Mouse (Mus musculus): ENCODE results near the gene Sec24d. TPM values are rescaled to one million over a fixed set of nuclear protein-coding genes. Genes with fewer than 3 reads are reported as not detected.

The Sec24d gene
- total and polyA plus RNA-seq, 2 experiments from 2014 or later, result 11.2 to 24.6 TPM

GRCm38 (mm10) chr3:123284284-123284683 is 17.0 kb downstream of the Sec24d start:
- Histone ChIP-seq H3K9ac (replicated peaks; ENCODE audit: low read length, poor library complexity, severe bottlenecking) (no peak overlapping the region), H3K4me2 (ENCODE audit: low read depth, low read length, poor library complexity, severe bottlenecking) (no peak overlapping the region), H3K9me3 (ENCODE audit: low read length) (no peaks in the 10 kb centered on the region), H3K27ac (ENCODE audit: low read depth, low read length) (no peak overlapping the region), H3K4me3 (ENCODE audit: low read depth, low read length) (no peak overlapping the region), H3K36me3 (ENCODE audit: insufficient read depth, low read length) (peaks cover 3% of the 10 kb centered on the region), H3K4me1 (ENCODE audit: insufficient read depth, low read length) (no peaks in the 10 kb centered on the region), H3K27me3 (ENCODE audit: insufficient read depth, low read length) (no peaks in the 10 kb centered on the region)
- TF ChIP-seq CTCF (IDR thresholded peaks at IDR 0.05), result no peak
- WGBS, result 96% methylated on average over 5 of the region's 5 CpGs
- no peak for DNase-seq (ENCODE audit: low spot score)
- no peak for ATAC-seq (ENCODE audit: low FRiP score)

GRCm38 (mm10) chr3:123285649-123286048 is 18.4 kb downstream of the Sec24d start:
- H3K4me2 ChIP-seq (ENCODE audit: low read depth, low read length, poor library complexity, severe bottlenecking), result no peak overlapping the region
- no peak overlapping the region for H3K4me3 ChIP-seq (ENCODE audit: low read depth, low read length)
- DNase-seq (ENCODE audit: low spot score) (no peak), ATAC-seq (ENCODE audit: low FRiP score) (no peak)
- TF ChIP-seq CTCF (IDR thresholded peaks at IDR 0.05), result no peak
- H3K9me3 ChIP-seq (ENCODE audit: low read length), result no peaks in the 10 kb centered on the region
- no peak overlapping the region for H3K27ac ChIP-seq (ENCODE audit: low read depth, low read length)
- no peaks in the 10 kb centered on the region for H3K4me1 ChIP-seq (ENCODE audit: insufficient read depth, low read length)
- H3K27me3 ChIP-seq (ENCODE audit: insufficient read depth, low read length), result no peaks in the 10 kb centered on the region
- no peaks in the 10 kb centered on the region for H3K36me3 ChIP-seq (ENCODE audit: insufficient read depth, low read length)
- H3K9ac ChIP-seq (replicated peaks; ENCODE audit: low read length, poor library complexity, severe bottlenecking), result no peak overlapping the region

- H3K27ac ChIP-seq (ENCODE audit: low read depth, low read length), result no peak overlapping the region
- no peak overlapping the region for H3K4me3 ChIP-seq (ENCODE audit: low read depth, low read length)
- no peak for TF ChIP-seq CTCF (IDR thresholded peaks at IDR 0.05)
- DNase-seq (ENCODE audit: low spot score) (no peak), ATAC-seq (ENCODE audit: low FRiP score) (no peak)
- no peak overlapping the region for H3K4me2 ChIP-seq (ENCODE audit: low read depth, low read length, poor library complexity, severe bottlenecking)
- no peaks in the 10 kb centered on the region for H3K4me1 ChIP-seq (ENCODE audit: insufficient read depth, low read length)
- no peaks in the 10 kb centered on the region for H3K27me3 ChIP-seq (ENCODE audit: insufficient read depth, low read length)
- H3K9ac ChIP-seq (replicated peaks; ENCODE audit: low read length, poor library complexity, severe bottlenecking), result no peak overlapping the region
- no peaks in the 10 kb centered on the region for H3K9me3 ChIP-seq (ENCODE audit: low read length)
- WGBS, result 41% methylated on average over 9 of the region's 9 CpGs
- no peaks in the 10 kb centered on the region; the same call in 1 of the 2 replicates for H3K36me3 ChIP-seq (ENCODE audit: insufficient read depth, low read length)
Observed at GRCm38 (mm10) chr3:123288856-123289570, 21.8 kb downstream of the Sec24d start.

GRCm38 (mm10) chr3:123291670-123292069 is 24.4 kb downstream of the Sec24d start:
- TF ChIP-seq CTCF (IDR thresholded peaks at IDR 0.05), result no peak
- Histone ChIP-seq H3K27ac (ENCODE audit: low read depth, low read length) (no peak overlapping the region), H3K4me3 (ENCODE audit: low read depth, low read length) (no peak overlapping the region), H3K4me1 (ENCODE audit: insufficient read depth, low read length) (no peaks in the 10 kb centered on the region), H3K9me3 (ENCODE audit: low read length) (no peaks in the 10 kb centered on the region), H3K9ac (replicated peaks; ENCODE audit: low read length, poor library complexity, severe bottlenecking) (no peak overlapping the region), H3K4me2 (ENCODE audit: low read depth, low read length, poor library complexity, severe bottlenecking) (no peak overlapping the region), H3K36me3 (ENCODE audit: insufficient read depth, low read length) (peaks cover 7% of the 10 kb centered on the region; the same call in 1 of the 2 replicates), H3K27me3 (ENCODE audit: insufficient read depth, low read length) (no peaks in the 10 kb centered on the region)
- no peak for DNase-seq (ENCODE audit: low spot score)
- ATAC-seq (ENCODE audit: low FRiP score), result no peak

- no peaks in the 10 kb centered on the region for H3K9me3 ChIP-seq (ENCODE audit: low read length)
- no peak for DNase-seq (ENCODE audit: low spot score)
- H3K4me1 ChIP-seq (ENCODE audit: insufficient read depth, low read length), result no peaks in the 10 kb centered on the region
- no peak overlapping the region for H3K27ac ChIP-seq (ENCODE audit: low read depth, low read length)
- H3K4me3 ChIP-seq (ENCODE audit: low read depth, low read length), result no peak overlapping the region
- no peaks in the 10 kb centered on the region for H3K27me3 ChIP-seq (ENCODE audit: insufficient read depth, low read length)
- WGBS, result 69% methylated on average over 11 of the region's 11 CpGs
- ATAC-seq (ENCODE audit: low FRiP score), result no peak
- no peak overlapping the region for H3K9ac ChIP-seq (replicated peaks; ENCODE audit: low read length, poor library complexity, severe bottlenecking)
- H3K36me3 ChIP-seq (ENCODE audit: insufficient read depth, low read length), result peaks cover 10% of the 10 kb centered on the region
- no peak for TF ChIP-seq CTCF (IDR thresholded peaks at IDR 0.05)
- no peak overlapping the region for H3K4me2 ChIP-seq (ENCODE audit: low read depth, low read length, poor library complexity, severe bottlenecking)
Observed at GRCm38 (mm10) chr3:123296654-123297053, 29.4 kb downstream of the Sec24d start.

GRCm38 (mm10) chr3:123298283-123298682 is 31.0 kb downstream of the Sec24d start:
- Histone ChIP-seq H3K9me3 (ENCODE audit: low read length) (peaks cover 4% of the 10 kb centered on the region; the same call in 1 of the 2 replicates), H3K27me3 (ENCODE audit: insufficient read depth, low read length) (no peaks in the 10 kb centered on the region), H3K27ac (ENCODE audit: low read depth, low read length) (no peak overlapping the region), H3K4me2 (ENCODE audit: low read depth, low read length, poor library complexity, severe bottlenecking) (no peak overlapping the region), H3K9ac (replicated peaks; ENCODE audit: low read length, poor library complexity, severe bottlenecking) (no peak overlapping the region), H3K4me3 (ENCODE audit: low read depth, low read length) (no peak overlapping the region), H3K4me1 (ENCODE audit: insufficient read depth, low read length) (no peaks in the 10 kb centered on the region), H3K36me3 (ENCODE audit: insufficient read depth, low read length) (peaks cover 10% of the 10 kb centered on the region)
- TF ChIP-seq CTCF (IDR thresholded peaks at IDR 0.05), result no peak
- DNase-seq (ENCODE audit: low spot score) (peak; percentile 62), ATAC-seq (ENCODE audit: low FRiP score) (no peak)
- WGBS, result 88% methylated on average over 9 of the region's 9 CpGs
